Mouse (Mus musculus) right cerebral cortex, postnatal 36 days (tissue): ENCODE results near the gene Ccn5.

Source experiments
- DNase-seq, 2 experiments: peaks; one replicate each; pipeline ENCODE4 v3.0.0; 2022; ENCODE audit warnings: low spot score in 2 of 2, mixed read lengths in 1 of 2

Gene Ccn5

DNA sequence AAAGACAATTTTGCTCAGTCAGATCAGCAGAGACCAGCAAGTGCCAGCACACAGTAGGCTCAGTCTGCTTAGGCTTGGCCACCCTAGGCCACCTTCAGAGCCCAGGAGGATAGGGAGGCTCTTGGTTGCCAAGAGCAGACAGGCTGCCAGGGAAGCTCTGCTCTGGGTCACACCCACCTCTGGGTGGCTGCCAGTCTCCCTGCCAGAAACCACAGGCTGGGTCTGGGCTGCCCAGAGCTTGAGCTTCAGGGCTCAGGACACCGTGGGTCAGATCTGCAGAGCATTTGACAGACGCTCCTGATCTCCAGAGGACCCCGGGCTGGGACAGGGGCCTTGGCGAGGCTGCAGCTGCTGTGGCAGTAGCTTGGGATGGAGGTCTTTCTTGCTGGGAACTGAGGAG is at the start of gene Ccn5:
Ccn5 (plus strand) TSS at position 255 of the 400 bp plus-strand sequence.
- no peak for DNase-seq

DNA sequence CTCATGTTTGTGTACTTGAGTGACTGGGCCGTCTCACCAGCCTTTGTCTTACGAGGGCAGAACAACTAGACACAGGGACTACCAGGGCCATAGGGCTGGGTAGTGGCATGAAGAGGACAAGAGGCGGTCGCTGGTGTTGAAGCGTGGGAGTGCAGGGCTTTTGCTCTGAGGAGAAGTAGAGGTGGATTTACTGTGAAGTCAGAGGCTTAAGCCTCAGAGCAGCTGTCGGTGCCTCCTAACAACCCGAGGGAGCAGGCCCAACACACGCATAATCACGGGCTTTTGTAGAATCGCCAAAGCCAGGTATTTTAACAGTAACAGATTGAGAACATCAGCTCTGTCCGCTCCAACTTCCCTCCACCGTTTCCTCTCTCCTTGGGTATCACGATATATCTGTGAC is 44.0 kb upstream of the Ccn5 start:
- DNase-seq = no peak

DNA sequence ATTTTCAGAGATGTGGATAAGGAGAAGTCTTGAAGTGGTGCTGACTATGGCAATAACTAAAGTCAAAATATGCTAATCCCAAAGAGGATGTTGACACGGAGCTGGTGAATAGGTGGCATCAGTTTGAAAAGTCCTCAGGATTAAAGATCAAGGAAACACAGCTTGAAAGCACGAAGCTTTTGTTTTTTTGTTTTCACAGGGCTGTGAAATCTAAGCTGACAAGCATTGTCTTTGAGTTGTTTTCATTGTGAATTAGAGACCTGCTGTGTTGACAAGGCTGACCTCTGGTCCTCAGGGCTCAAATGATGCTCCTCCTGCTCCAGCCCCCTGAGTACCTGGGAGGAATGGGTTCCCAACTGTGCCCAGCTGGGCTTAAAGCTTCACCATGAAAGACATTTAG is 43.6 kb upstream of the Ccn5 start:
- no peak for DNase-seq

DNA sequence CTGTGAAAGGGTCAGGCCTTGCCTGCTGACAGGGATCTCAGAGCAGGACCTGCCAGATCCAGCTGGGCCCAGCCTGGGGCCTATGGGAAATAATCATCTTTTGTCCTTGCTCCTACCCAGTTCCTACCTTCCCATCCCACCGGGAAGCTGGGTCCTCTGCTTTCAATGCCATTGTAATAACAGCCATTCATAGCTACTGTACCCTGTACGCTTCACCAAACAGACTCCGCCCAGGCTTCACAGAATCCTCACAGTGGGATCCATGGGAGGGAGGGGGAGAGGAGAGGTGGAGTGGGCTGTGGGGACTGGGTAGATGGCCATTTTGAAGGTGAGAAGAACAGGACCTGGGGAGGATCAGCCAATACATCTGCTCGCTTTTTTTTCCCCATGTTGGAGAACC is 41.8 kb upstream of the Ccn5 start:
- DNase-seq = no peak

DNA sequence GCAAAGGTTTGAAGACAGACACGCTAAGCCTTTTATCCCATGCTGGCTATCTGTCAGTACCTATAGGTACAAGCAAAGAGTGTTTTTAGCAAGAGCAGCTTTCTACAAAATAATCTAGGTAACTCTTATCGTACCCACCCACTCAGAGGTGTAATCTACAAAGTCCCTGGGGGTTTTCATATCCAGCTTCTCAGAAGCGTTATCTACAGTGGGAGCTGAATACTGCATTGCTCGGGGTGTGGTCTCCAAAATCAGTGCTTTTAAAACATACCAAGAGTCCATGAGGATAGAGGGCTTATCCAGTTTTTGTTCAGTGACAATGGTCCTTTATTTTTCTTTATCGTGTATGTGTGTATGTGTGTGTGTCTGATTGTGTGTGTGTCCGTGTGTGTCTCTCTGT is 37.3 kb upstream of the Ccn5 start:
- no peak for DNase-seq

DNA sequence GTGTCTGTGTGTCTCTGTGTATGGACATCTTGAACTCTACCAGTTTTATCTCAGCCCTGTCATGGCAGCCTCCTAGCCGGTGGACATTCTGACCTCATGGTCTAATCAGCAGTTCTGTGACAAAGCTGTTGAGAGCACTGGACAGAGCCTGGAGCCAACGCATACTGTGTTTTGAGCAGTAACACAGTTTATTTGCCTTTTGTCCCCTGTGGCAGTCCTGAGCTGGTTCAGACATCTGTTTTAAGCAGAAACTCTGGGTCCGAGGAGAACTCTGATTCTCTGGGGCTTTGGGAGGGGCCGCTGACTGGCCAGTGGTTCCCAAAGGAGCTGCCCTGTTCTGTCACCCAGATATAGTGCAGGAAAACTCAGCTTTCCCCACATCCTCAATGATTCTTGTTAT is 36.8 kb upstream of the Ccn5 start:
- DNase-seq = no peak

DNA sequence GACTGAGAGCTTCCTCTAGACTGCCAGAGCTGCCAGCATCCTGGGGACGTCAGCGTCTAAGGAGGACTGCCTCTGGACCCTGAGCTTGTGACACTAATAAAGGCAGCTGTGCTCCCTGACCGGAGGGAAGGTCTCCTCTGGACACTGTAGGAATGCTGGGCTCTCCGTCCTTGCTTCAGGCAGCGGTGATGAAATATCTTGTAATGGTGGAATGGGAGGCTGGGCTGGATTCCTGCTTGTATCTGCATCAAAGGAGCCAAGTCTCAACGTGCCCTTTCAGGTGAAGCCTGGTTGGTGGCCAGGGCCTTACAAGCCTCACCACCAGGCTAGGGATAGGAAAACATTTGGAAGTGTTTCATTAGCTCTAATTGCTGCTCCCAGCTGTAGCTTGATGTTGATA is 33.6 kb upstream of the Ccn5 start:
- DNase-seq = no peak

DNA sequence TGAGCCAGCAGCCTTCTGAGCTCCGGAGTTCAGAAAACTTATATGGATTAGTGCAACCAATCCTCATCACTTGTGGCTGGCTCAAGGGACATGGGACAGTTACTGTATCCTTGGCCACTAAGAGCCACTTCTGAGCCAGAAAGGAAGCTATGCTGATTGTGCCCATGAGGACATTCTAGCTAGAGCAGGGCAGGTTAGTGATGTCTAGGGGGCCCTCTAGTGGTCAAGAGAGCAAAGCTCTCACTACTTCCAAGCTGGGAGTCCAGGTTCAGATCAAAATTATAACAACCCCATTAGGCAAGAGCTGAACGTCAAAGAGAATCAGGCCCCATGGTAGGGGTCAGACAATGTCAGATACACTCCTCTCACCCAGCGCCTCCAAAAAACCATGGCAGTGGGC is 33.0 kb upstream of the Ccn5 start:
- DNase-seq = peak; percentile 8 to 14

DNA sequence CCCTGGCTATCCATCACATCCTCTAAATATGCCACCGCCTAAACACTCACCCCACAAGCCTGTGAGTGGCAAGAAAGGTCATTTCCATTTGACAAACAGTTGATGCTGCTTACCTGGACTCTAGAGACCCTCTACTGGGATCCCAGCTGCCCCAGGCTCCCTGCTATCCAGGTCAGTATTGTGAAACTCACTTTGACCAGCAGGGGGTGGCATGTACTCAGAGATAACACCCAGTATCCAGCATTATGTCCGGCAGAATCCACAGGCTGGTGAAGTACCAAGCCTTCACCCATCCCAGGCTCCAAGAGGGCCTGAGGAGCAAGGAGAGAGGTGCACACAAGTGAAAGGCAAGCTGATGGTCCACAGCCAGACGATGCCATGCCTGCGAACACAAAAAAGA is 32.2 kb upstream of the Ccn5 start:
- peak; percentile 33 to 43 for DNase-seq

DNA sequence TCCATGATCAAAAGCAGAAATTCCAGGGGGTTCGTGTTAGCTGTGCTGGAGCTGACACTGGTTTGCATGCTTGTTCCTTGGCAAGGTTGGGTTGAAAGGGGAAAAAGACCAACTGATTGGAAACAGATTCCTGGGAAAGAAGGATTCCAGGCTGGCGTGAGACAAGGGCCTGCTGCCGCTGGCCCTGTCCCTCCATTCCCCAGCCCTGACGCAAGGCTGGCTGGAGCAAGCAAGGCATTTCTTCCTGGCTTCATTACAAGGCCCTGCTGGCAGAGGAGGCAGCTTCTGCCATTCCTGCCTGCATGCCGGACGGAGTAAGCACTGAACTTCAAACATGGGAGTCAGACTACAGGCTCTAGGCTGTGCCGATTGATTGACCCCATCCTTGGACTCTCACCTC is 22.2 kb upstream of the Ccn5 start:
- DNase-seq = no peak

DNA sequence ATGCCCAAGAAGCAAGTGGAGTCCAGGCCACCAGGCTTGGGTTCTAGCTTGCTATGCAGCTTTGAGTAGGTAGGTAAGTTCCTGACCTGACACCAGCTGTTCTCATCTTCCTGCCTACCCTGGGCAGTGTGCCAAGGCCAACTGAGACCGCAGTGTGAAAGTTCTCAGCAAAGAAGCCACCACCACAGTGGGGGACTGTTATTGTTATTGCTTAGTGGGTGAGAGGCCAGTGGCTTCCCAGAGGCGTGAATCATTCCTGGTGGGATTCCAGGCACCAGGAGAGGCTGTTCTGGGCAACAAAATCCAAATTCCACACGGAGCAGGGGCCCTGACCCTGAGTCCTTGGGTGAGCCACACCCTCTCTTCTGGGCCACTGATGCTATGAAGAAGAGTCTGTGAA is 19.8 kb upstream of the Ccn5 start:
- DNase-seq = no peak

DNA sequence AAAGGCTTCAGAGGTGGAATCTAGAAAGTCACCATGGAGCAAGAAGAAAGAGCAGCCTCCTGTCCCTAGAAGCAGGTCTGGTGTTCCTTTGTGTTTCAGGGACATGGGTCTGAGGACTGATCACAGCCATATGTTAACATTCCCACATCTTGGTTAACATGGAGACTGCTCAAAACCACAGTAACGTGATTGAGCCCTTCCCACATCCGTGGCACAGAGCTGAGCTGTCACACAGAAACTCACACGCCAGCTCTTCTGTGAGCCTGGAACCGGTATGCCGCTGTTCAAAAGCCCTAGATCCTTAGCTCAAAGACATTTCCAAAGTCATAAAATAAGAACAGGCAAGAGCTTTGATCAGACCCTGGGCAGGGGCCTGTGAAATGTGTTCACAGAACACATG is 19.3 kb upstream of the Ccn5 start:
- DNase-seq = no peak

DNA sequence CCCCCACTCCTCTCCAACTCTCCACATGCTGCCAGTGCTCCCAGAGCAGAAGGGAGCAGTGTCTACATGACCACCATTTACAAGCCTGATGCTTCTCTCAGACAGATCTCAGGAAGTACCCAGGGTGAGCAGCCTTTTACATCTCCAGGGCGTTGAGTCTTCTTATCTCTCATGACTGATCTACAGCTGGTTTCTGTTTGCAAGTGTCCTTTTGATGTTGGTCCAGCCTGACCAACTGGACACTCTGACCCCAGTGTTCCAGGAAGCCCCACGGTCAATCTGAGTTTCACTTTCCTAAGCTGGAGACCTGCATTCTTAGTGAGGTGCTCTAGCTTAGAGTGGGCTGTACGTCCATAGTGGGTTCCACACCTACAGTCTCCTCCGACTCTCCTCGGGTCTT is 16.8 kb upstream of the Ccn5 start:
- DNase-seq = no peak

DNA sequence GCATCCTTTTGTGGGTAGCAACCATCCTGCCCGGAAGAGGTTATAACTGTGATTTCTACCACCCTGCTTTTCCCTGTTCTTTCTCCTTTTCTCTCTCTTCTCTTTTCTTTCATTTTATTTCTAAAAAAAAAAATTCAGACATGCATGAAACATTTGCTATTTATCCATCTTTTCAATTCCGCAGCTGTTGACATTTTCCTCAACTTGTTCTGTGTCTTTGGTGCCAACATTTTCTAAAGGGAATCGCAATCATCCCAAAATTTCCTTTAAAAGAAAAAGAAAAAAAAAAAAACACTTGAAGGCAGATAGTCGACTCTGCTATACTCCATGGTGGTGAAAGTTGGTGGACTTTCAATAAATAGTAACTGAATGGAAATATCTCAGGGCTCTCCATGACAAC is 11.5 kb upstream of the Ccn5 start:
- no peak for DNase-seq

DNA sequence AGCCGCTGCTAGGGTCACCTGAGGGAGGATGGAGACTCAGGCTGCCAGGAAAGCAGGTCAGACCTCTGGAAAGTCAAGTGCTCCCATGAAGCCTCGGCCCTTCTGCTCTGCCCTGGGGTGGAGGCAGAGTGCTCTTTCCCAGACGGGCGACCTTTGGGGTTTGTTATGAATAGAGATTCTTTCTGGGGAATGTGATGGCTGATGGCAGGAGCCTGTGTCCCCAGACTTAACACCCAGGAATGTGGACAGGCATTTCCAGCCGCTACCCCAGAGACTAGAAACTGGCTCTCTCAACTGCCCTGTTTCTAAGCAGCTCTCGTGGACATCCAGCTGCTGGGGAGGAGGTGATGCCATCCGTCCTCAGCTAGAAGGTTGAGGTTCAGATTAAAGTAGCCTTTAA is 11.0 kb upstream of the Ccn5 start:
- DNase-seq = no peak

DNA sequence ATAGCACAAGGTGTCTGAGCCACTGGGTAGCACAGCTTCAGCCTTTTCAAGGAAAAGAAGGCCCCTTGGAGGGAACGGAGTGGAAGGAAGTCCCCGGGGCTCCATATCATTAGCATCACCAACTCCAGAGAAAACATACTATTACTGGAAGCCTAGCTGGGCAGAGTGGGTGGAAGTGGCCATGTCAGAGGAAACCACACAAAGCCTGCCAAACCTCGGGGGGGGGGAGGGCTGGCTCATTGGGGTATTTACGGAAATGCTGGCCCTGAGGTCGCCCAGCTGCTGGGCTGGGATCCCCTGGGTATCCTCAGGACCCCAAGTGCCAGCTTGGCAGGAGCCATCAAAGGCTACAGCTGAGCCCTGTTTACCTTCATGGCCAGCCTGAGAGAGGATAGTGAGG is 7.6 kb upstream of the Ccn5 start:
- no peak for DNase-seq

DNA sequence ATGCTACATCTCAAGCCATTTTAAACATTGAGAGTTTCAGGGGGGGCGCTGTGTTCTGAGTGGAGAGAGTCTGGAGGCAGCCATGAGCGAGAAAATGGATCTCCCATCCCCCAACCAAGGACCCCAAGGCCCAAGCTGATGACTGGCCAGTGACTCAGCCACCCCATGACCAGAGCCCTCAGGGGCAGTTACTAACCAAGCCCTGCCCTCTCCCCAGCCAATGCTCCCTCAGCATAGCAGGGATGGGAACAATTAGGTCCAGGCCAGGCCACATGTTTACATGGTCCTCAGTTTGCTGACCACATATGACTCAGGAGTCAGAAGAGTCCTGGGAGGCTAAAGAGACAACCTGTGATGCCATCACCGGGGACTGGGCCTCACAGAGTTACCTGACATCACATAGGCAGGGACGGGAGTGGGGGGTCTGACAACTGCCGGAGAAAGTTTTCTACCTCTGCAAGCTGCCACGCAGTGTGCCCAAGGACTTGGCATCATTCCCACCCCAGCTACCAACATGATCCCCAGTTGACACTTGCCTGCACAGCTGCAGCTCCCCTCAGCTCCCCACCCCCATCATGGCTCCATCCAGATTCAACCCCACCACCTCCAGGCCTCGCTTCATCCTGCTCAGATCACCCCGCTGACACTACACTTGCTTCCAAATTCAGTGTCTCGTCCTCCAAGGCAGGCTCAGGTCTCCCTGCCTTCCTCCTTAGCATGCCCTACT is 5.8 kb upstream of the Ccn5 start:
- no peak for DNase-seq

DNA sequence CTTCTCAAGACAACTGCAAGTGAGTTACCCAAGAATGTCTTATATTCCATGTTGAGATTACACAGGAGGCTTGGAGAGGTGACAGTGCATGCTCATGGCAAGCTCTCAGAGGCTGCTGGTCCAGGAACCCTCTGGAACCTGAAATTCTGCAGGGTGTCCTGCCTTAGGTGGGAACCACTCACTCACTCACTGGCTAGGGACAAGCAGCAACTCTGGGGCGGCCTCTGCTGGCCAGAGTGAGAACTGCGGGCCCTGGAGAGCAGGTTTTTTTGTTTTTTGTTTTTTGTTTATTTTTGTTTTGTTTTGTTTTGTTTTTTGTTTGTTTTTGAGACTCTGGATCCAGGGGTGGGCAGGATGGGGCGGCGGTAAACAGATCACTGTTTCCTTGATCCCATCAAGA is 2.6 kb downstream of the Ccn5 start:
- no peak for DNase-seq

DNA sequence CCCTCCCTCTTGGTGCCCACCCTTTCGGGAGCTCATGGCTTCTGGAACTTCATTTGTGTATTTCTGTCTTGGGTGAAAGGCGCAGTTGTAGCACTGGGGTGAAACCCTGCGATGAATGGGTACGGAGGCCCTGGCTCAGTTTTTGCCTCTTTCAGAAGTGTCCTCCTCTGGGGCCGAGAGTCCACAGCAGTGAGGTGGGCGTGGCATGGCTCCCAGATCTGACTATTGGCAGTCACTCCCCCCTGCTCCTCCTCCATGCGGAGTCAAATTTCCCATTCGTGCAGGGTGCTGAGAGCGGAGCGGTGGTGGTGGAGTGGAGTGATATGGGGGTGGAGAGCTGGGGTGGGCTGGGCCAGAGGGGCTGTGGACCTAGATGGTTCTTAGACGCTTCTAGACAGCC is 3.1 kb downstream of the Ccn5 start:
- no peak for DNase-seq

DNA sequence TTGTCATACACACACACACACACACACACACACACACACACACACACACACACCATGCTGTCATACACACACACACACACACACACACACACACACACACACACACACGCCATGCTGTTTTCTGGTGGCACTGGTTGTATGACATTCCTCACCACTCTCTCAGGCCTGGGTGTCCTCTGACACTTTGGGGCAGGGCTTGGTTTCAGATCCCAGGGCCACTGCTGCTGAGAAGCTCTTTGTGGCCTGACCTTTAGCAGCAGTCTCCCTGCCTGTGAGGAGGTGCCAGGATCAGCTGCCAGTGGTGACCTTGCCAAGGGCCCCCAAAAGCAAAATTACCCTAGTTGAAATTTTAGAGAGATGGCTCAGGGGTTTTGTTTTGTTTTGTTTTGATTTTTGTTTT is 5.2 kb downstream of the Ccn5 start:
- DNase-seq = no peak

DNA sequence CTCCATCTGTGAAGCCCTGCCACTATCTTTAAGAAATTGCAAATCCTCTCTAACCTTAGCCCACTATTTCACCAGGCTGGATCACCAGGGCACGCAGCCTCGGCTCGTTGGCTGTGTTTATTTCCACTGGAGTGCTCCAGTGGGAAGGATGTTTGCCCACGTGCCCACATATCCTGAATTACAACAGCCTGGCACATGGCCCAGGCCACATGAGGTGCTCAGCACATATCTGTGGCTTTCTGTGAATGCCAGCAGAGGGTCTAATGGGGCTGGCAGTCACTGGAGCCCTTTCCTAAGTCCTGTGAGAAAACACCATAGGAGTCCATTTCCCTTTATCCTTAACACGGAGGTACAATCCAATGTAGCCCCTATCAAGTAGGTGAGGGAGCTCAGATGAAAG is 5.8 kb downstream of the Ccn5 start:
- DNase-seq = no peak

DNA sequence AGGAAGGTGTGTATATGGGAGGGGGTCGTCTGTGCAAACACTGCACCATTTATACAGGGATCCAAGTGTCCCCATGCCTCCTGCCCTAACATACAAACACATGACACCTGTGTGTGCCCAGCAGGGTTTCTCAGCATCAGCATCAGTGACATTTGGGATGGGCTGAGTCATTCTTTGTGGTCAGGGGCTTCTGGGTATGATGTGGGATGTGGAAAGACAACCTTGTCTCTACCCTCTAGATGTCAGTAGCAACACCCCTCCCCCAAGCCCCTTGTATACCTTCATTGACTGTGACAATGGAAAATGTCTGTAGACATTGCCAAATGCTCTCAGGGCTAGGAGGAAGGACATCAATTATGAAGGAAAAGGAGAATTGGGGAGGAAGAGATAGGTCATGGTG is 10.5 kb downstream of the Ccn5 start:
- DNase-seq = no peak

DNA sequence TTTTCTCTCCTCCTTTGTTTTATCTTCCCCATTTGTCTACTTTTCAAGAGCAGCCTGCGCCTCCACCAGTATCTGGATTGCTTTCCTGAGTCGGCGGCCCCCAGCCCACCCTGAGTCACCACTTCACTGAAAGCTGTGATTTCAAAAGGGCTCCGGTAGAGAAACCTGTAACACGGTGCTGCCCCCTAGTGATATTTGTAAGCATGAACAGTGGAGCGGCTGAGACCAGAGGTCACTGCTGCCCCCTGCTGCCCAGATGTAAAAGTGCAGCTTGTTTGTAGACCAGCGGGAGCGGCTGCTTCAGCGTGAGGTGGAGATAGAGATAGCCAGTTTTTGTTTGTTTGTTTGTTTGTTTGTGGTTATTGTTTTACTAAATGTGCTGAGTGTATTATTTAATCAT is 17.4 kb downstream of the Ccn5 start:
- DNase-seq = peak; percentile 54 to 56

DNA sequence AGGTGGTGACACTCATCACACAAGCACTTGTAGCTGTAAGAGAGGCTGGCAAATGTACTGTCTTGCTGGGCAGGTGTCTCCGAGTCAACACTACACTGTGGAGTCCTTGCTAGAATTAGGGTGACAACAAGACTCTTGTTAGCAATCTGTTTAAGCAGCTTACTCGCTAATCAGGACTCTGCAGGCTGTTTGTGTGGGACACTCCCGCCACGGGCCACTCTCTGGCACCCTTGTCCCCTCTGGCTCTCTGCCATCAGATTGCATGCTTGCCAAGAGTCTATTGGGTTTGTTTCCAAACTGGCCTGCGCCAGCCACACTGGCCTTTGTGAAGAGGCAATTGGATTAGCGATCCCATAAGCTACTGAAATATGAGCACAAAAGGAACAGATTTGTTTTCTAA is 18.9 kb downstream of the Ccn5 start:
- DNase-seq = no peak
